Mouse (Mus musculus) cerebellum, postnatal 25 days (tissue): ENCODE results near the gene Pfkp.

Source experiments
- DNase-seq, 2 experiments: peaks; one replicate each; pipeline ENCODE4 v3.0.0; 2021; ENCODE audit warnings: mixed read lengths in 2 of 2

The Pfkp gene

DNA sequence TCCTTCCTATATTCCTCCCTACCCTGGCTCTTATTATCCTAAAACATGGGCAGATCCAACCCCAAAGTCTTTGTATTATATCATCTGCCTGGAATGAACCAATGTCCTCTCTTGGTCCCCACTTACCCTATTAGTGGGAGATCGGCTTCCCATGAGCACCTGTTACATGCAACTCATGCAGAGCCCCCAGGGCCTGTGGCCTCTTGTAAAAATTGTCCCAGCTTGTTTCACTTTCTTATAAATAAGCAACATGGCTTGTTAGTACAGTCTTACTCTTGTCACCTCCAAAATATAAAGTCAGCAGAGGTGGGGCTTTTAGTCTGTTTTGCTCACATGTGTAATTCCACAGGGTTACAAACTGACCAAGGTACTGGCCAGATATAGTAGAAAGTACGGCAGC is 46.9 kb downstream of the Pfkp start:
- no peak for DNase-seq

DNA sequence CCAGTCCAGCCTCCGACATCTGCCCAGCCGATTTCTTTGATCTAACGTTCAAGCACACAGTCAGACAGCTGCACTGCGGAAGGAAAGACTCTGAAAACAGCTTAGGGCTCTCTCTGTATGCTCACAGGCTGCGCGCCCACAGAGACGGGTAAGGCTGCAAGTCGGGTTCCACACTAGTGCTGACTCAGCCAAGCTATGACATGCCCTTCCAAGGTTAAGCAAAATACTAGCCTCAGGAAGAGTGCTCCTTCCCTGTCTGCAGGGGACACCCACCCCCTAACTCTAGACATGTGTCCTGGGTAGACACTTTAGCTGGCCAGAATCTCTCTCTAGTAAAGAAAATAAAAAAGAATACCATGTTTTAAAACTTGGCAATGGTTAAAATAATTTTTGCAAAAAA is 48.0 kb downstream of the Pfkp start:
- DNase-seq = no peak

DNA sequence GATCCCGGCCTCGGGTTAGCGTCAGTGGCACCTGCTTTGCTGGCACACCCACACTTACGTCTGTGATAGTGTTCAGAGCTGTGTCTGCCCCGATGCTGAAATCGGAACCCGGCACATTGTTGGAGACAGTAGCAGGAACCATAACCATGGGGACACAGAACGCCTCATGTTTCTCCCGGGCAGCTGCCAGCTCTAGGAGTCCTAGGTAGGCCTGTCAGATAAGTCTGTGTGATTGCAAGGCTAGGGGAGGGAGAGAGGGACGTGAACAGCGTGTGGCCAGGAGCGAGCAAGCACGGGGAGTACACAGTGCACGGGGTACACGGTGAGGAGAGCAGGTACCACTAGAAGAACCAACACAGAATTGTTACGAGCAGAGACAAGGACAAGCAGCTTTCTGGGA is 50.8 kb downstream of the Pfkp start:
- no peak for DNase-seq

DNA sequence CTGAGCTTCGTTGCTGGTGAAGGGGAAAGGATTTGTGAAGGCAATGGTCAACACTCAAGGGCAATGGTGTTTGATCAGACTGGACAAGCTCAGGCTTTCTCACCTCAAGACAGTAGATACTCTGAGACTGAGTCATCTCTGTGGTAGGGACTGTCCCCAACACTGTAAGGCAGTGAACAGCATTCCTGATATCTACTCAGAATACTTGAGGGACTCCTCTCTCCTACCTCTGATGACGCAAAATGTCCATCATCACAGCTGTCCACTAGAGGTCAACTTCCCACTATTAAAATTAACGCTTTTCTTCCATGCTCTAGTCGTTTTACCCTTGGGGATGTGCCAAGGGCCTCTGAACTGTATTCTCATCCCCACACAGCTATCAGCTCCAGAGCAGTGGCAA is 53.2 kb downstream of the Pfkp start:
- DNase-seq = no peak

DNA sequence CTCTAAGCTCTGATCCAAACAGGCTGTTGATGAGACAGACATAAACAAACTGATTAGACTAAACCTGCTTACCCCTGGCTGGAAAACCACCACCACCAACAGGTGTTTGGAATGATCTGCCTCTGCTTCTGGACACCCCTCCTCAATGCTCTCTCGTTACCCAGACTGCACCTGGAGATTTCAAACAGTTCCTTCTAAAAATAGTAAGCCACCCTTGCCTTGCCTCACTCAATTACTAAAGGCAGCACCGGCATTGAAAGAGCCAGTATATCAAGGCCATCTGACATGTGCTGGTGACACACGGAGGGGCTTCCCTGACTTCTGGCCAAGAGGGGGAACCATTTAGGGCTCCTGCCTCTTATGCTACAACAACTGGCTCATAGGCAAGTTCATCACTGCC is 57.7 kb downstream of the Pfkp start:
- no peak for DNase-seq

DNA sequence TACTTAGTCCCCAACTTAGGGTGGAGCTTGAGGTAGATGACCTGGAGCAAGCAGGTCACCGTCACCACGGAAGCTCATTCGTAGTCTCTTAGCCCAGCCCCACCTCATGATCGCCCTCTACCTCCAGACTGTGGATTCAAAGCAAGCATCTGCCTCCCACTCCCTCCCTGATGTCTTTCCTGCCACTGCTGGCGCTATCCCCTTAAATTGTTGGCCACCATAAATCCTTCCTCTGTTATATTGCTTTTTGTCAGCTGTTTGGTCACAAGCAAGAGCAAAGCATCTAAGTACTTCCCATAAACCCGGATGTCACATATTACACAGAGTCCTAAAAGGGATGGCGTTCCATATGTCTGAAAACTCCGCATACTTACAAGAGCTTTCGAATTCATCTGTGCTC is 62.6 kb downstream of the Pfkp start:
- DNase-seq = no peak

DNA sequence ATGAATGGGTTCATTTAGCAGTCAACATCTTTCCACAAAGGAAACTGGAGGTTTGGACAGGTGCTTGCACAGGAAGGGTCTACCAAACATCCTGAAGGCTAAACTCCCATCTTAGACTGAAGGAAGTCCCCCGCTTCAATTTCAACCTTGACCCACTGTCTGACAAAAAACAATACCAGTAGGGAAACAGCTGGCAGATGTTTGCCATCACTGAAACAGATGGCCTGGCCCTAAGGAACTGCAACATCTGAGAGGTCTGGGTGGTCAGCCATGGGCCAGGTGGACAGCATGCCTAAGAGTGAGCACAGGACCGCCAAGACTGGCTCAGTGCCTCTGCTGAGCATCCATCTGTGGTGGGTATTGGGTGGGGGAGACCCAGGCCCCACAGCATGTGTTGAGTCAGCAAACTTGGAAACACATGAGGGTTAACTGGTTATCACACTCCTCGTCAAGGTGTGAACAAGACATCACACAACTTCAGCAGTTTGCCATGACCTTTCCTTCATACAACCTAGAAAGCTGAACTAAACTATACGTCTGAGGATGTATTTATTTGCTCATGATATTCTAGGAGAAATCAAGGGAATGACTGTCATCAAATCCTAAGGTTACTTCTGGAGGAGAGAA is 65.0 kb downstream of the Pfkp start:
- DNase-seq = no peak

DNA sequence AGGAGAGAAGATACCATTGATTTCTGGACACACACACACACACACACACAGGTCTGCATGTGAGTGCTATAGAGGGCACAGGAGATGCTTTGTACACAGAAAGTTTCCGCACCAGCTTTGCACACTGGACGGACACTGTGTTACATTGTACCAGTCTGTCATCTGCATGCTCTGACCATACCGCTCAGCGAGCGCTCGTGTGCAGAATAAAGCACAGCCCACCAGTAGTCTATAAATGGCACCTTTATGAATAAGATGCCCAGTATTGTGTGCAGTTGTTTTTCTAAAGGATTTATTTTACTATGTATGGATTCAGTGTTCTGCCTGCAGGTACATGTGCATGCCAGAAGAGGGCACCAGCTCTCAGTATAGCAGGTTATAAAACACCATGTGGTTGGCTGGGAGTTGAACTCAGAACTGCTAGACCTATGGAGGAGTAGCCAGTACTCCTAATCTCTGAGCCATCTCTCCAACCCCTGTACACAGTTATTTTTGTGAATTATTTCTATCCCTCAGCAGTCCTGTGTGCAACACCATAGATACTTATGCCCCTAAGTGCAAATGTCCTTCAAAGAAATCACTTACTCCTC is 72.6 kb downstream of the Pfkp start:
- no peak for DNase-seq

DNA sequence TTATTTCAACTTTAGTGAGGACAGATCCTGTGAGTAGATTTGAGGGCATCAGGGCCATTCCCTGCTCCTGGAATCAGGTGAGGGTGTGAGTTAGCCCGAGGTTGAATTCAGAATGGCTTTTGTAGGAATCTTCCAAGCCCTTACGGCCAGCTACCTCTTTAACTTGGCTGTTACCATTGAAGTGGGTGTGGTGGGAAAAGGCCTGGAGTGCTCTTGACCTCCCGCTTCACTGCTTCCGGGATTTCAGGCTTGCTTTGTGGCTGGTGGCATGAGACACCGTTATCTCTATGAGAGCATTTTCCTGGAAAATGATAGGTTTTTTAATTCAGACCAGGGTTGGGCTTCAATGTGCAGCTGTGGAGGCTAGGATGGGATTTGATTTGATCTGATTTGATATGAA is 83.0 kb downstream of the Pfkp start:
- DNase-seq = no peak

DNA sequence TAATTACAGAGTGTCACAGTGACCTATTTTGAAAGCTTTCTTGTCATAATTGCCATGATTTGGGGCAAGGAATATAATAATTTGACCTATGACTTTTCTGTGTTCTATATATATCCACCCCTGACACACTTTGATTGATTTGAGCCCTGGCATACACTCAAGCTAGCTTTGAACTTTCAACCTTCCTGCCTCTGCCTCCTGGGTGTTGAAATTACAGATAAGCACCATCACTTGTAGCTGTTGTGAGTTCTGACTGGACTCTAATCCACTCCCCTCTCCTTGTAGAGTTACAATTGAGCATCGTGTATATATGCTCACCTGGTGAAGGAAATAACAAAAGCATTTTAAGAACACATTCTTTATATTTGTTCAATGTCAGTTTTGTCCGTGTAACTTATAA is 86.2 kb downstream of the Pfkp start:
- DNase-seq = no peak

DNA sequence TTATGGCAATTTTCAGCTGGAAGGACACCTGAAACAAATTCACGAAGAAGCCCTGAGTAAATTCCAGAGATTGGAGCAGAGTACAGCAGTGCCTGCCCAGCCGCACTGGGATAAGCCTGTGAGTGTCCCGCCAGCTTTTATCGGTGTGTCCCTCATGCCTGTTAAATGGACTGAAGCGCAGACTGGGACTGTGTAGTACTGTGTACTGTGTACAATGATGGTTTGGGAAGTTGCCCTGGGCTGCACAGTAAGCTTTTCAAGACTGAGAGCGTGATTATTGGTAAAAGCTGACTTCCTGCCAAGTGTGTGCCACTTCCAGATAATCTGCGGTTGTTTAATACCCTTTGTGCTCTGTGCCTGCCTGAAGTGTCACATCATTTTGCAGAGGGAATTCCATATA is 90.8 kb downstream of the Pfkp start:
- DNase-seq = no peak

DNA sequence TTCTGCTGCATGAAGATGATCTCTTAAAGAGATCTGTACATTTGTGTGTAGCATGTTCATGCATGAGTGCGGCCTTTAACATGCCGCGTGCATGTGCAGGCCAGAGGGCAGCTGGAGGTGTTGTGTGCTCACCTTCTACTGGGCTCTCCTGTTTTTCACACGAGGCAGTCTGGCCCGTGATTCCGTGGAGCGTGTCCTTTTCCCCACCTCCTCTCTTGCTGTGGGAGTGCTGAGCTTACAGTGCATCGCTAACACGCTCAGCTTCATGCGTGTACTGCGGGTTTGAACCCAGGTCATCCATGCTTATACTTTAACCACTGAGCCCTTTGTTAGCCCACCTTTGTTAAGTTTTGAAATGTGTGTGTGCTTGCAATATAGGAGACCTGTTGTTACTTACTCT is 92.9 kb downstream of the Pfkp start:
- DNase-seq = no peak

DNA sequence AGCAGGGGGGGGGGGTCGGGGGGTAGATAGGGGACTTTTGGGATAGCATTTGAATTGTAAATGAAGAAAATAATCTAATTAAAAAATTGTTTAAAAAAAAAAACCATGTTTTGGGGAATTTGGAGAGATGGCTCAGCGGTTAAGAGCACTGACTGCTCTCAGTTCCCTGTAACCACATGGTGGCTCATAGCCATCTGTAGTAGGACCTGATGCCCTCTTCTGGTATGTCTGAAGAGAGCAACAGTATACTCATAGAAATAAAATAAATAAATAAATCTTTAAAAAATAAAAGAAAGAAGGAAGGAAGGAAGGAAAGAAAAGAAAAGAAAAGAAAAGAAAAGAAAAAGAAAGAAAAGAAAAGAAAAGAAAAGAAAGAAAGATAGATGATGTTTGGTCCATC is 94.9 kb downstream of the Pfkp start:
- DNase-seq = no peak

DNA sequence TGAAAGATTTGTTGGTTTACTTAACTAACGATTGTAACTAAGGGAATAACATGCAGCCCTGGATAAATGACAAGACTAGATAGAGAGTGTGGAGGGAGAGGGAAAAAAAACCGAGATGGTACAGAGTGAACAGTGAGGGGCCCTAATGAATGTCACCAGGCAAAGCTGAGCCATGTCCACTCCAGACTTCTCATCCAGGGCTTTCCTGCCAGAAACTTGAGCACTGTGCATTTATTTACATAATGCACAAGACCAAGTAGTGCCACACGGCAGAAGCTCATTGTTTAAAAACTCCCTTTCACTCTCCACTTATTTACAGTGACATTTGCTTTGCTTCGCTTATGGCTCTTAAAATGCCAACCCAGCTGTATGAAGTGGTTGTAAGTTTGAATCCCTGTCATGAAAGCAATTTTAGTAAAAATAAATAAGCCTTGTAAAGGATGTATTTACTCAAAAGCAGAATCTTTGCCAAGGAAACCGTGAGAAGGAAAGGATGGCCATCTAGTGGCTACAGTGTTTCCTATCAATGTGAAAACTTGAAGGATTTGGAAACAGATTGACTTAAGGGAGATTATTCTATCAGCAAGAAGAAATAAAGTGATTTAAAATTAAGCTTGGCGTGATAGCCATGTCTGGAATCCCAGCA is 113.2 kb downstream of the Pfkp start:
- DNase-seq = no peak

DNA sequence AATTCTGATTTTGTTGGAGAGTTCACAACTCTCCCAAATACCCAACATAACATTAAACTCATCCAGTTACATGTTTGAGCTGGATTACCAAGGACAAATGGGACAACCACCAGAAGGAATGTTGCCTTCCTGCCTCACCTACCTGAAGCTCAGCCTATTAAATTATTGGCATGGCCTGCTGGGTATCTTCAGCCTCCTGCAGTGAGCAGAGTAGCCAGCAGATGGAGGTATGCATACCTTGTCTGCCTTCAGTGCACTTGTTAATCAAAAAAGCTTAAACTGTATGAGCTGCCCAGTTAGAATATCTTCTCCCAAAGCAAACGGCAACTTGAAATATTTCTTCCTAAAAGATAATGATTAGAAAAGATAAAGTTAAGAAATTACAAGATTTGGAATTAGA is 115.9 kb downstream of the Pfkp start:
- peak; percentile 49 to 71 for DNase-seq
